Mouse (Mus musculus) ES-E14 (cell line): ENCODE data around the gene Pde3a.

Experiments used
- MAFK ChIP-seq: IDR thresholded peaks from 2 replicates; pipeline ENCODE4 v1.6.1; 2014; ENCODE audit warnings: mild to moderate bottlenecking, low read depth, low read length, inconsistent platforms; ENCODE audit not compliant: insufficient read depth
- ZC3H11A ChIP-seq: IDR thresholded peaks from 2 replicates; pipeline ENCODE4 v1.6.1; 2012; ENCODE audit warnings: low read depth, mild to moderate bottlenecking, inconsistent platforms, low read length, borderline replicate concordance
- ZNF384 ChIP-seq: IDR thresholded peaks from 2 replicates; pipeline ENCODE4 v1.6.1; 2012; ENCODE audit warnings: low read depth, low read length, inconsistent platforms

- TF ChIP-seq ZC3H11A (no peak), ZNF384 (no peak), MAFK (no peak)
These were observed 2.7 kb upstream of the Pde3a start for GRCm38 (mm10) chr6:141246391-141246790.
